Mouse (Mus musculus) left cerebral cortex, postnatal 4 days (tissue): ENCODE results near the gene Slc26a9. TPM values are rescaled to one million over a fixed set of nuclear protein-coding genes. Genes with fewer than 3 reads are reported as not detected.
A peak's percentile ranks its signal among the peaks of the same experiment; 100 is the strongest.

ENCODE experiments used
- DNase-seq: peaks from one replicate; pipeline ENCODE4 v3.0.0-alpha.2; 2022
- intact Hi-C: fragments of 180-260 bp; cut with DNase I; formaldehyde crosslinking; loops from one replicate; pipeline ENCODE4 v1.15.1; 2025
- total RNA-seq, 2 experiments: library from RNA; stranded (reverse); gene quantifications; 2 replicates each; pipeline ENCODE4 v1.2.3; 2021

The Slc26a9 gene
- total RNA-seq, 2 experiments from 2014 or later, result 0.16 to 0.52 TPM

DNA sequence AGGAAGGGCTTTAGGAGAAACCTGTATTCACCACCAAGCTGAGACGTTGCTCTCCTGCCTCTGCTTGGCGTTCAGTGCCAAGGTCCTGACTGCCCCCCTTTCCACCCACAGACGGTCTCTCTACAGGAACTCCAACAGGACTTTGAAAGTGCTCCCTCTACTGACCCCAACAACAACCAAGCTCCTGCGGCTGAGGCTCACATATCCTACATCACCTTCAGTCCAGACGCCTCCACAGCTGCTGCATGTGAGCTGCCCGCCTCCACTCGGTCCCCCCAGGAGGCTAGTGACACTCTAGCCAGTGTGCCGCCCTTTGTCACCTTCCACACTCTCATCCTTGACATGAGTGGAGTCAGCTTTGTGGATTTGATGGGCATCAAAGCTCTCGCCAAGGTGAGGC lies 19.9 kb downstream of the Slc26a9 start:
- intact Hi-C loops, result loop anchor here (5.0 kb wide), 1 partner anchor 51 kb away; no protein-coding TSS in a partner anchor
- no peak for DNase-seq

GRCm38 (mm10) chr1:131764581-131765338 lies 20.9 kb downstream of the Slc26a9 start:
- intact Hi-C loops, result loop anchor here (5.0 kb wide), 1 partner anchor 52 kb away; no protein-coding TSS in a partner anchor
- DNase-seq, result no peak

DNA sequence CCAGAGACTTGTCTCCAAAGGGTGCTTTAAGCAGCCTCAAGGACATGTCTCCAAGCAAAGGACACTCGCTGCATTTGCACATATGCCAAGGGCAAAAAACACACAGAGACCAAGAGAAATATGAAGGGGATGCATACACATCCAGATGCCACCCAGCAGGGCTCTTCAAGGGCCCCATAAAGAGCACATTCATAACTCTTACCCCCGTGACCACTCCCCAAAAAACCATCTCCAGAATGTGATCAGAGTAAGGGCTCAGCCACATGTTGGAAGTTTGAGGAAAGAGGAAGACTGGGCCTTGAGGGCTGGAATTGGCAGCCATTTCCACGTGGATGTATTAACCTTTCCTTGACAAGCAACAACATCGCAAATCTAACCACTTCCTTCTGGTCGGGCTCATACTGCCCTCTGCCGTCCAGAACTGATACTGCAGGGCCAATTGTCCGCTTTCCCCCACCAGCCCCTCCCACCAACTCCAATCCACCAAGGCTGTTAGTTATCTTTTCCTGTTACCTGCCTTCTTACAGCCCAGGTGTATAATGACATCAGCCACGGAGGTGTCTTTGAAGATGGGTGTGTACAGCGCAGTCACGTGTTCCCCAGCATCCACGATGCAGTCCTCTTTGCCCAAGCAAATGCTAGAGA lies 21.7 kb downstream of the Slc26a9 start:
- intact Hi-C loops, result no loop called here
- DNase-seq, result peak; percentile 84

DNA sequence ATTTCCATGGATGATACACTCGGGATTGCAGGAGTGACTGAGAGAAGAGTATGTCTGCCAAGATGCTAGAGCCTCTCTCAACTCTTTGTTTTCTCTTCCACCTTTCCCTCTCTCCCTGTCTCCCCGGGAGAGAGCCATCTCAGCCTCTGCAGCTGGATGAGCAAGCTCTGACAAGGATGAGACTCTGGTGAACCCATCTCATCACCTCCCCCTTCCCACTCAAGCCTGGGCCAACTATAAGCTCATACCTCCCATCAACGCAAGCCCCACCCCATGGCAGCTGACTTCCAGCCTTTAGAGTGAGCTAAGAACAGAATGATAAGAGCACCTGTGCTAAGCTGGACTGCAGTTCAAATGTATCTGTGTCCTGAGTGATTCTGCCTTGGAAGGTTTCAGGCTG lies 25.5 kb downstream of the Slc26a9 start:
- no peak for DNase-seq
- intact Hi-C loops, result no loop called here

- intact Hi-C loops, result no loop called here
- peak; percentile 85 for DNase-seq
Measured at GRCm38 (mm10) chr1:131770656-131771055, 26.8 kb downstream of the Slc26a9 start.

DNA sequence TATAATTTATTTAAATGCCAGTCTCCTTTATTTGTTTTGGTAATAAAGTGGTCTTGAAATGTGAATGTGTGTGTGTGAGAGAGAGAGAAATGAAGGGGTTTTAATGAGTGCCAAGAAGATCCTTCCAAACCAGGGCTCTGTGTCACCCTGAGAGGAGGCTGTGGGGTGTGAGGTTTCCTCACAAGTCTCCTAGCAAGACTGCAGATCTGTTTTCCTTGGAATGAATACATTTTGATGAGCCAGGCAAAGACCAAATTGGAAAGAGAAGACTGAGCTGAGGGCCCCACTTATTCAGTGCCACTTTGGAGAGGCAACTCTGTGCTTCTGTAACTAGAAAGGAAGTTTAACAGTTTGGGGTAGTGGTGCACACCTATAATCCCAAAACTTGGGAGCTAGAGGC lies 27.6 kb downstream of the Slc26a9 start:
- intact Hi-C loops, result no loop called here
- DNase-seq, result no peak

GRCm38 (mm10) chr1:131794591-131794990 lies 50.8 kb downstream of the Slc26a9 start:
- DNase-seq, result no peak
- intact Hi-C loops, result no loop called here

DNA sequence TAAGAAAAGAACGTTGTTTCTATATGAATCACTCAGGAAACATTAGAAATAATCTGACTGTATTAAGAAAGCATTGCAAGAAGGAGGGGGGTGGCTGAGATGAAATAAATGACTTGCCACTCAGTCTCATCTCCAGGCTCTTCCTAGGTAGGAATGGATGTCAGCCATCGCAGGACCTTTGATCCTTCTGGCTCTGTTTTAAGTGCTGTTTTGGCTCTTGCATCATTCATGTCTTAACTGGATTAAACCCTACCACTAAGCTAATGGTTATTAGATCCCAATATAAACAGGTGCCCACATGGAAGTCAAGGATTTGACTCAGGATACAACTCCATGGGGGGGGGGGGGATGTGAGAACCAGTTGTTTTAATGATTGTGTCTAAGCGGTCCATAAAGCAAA lies 51.3 kb downstream of the Slc26a9 start:
- intact Hi-C loops, result no loop called here
- no peak for DNase-seq

DNA sequence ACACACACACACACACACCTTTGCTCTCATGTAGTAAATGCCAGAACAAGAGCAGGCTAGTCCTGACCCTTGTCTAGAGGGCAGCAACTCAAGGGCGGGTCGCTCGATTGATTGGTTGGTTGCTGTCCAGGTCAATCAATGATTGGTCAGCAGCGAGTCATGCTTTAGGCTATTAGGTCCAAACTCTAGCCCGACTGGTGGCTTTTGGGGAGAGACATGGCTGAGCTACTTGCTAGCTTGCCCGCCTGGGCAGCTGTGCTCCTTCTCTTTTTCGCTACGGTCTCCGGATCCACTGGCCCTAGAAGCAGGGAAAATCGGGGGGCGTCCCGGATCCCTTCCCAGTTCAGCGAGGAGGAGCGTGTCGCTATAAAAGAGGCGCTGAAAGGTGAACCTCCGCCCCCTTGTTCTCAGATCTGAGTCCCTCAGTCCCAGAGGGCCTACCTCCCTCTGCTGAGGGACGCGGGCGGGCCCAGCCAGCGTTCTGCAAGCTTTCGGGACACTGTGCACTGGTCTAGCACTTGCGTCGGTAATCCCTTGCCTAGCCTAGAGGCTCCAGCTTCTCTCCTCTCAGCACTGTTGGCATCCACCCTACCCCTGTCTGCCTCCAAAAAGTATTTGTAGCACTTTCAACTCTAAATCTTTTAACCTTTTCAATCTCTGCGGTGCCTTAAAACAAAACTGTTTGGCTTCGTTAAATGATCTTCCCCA lies 53.5 kb downstream of the Slc26a9 start, which contains the start of gene Pm20d1:
Gene Pm20d1 (plus strand): TSS at position 180 of the 708 bp plus-strand sequence.
- intact Hi-C loops, result no loop called here
- peak; percentile 36 for DNase-seq

GRCm38 (mm10) chr1:131800001-131800400 lies 56.2 kb downstream of the Slc26a9 start:
- no peak for DNase-seq
- intact Hi-C loops, result no loop called here

- intact Hi-C loops, result no loop called here
- DNase-seq, result no peak
Measured at GRCm38 (mm10) chr1:131801071-131801470, 57.2 kb downstream of the Slc26a9 start.

- intact Hi-C loops, result no loop called here
- DNase-seq, result peak; percentile 17
Measured at GRCm38 (mm10) chr1:131802652-131803051, 58.8 kb downstream of the Slc26a9 start.

- no peak for DNase-seq
- intact Hi-C loops, result no loop called here
Measured at GRCm38 (mm10) chr1:131804166-131804565, 60.3 kb downstream of the Slc26a9 start.

DNA sequence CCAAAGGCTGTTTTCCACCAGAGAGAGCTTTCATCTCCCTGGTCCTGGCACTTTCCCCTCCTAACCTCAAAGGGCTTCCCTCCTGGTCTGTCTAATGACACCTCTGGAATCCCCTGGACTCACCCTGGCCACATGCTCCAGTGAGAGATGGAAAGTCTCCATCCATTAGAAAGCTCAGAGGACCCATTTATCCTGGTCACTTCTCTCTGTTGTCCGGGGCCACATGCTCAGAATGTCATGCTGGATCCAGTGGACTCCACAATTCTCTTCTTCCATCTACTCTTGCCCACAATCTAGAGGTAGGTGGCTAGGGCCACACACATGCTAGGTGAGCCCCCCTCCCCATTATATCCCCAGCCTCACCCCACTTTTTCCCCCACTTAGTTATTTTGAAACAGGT lies 65.2 kb downstream of the Slc26a9 start:
- intact Hi-C loops, result no loop called here
- no peak for DNase-seq

DNA sequence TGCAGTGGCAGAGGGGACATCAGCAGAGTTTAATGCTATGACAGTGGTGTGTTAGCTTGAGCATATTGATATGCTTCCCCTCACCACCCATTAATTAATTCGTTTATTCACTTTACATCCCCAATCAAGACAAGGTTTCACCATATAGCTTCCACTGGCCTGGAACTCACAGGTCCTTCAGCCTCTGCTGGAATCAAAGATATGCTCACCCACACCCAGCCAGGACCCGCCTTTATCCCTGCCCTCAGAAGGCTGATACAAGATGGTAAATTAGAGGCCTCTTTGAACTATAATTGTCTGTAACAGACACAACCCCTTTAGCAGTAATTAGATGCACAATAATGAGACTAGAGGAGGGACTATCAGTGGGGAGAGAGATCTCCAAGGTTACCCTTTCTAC lies 65.8 kb downstream of the Slc26a9 start:
- intact Hi-C loops, result no loop called here
- DNase-seq, result no peak

DNA sequence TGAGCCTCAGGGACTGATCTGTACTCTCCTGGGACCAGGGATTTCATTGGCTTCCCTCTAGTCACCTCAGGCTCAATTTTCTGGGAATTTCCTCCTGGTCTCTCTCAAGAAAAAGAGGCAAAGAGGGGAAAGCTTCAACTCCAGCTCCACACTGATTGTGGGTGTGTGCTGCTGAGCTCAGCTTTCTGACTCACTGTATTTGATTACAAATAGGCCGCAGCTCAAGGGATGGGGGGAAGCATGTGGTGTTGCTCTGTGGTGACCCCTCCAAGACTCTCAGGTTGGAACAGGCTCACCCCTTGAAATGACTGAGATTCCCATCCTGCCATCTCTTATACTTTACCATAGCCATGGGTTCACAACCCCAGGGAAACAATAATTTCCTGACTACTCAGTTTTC lies 67.6 kb downstream of the Slc26a9 start:
- intact Hi-C loops, result no loop called here
- DNase-seq, result no peak

GRCm38 (mm10) chr1:131812006-131812405 lies 68.2 kb downstream of the Slc26a9 start:
- DNase-seq, result no peak
- intact Hi-C loops, result no loop called here

DNA sequence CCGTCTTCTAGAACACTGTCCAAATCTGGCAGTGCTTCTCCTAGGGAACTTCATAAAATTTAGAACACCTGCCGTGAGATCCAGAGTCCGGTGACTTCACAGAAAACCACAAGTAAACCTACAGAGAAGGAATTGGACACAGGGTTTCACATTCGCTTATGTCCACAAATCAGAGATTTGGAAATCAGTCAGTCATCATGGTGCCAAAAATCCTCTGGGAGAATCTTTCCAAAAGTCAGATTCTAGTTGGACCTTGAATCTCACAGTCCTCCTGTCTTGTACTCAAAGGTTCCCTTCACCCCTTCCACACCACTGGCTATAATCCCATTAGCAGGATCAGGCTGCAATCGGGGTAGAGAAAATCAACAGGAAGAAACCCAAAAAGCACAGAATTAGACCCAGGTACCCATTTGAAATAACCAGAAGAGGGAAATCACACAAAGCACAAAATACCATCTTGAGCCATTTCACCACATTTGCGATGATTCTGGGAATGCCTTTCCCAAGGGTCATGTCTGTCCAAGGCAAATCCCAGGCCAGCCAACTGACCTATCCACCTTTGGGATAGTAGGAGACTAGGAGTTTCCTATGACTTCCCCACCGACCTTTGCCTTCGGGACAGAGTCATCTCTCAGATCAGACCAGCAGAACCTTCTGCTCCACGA lies 68.9 kb downstream of the Slc26a9 start:
- DNase-seq, result no peak
- intact Hi-C loops, result no loop called here

GRCm38 (mm10) chr1:131813731-131814130 lies 69.9 kb downstream of the Slc26a9 start:
- DNase-seq, result no peak
- intact Hi-C loops, result no loop called here

GRCm38 (mm10) chr1:131814191-131814590 lies 70.4 kb downstream of the Slc26a9 start:
- intact Hi-C loops, result no loop called here
- no peak for DNase-seq

DNA sequence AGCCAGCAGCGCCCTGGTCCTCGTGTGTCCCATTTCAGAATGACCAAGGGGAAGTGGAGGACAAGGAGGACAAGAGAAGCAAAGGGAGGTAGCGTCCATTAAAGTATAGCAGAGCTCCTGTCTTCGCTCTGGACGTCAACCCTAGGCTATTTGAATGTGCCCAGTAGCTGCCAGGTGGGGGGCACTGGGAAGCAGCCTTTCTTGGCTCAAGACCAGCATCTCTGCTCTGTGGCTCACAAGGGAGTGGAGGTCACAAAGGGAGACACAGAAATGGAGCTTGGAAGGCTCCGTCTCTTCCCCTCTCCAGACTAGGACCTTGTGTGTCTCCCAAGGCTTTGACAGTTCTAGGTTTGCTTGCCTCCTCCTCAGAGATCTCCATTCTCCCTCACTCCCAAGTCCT lies 73.1 kb downstream of the Slc26a9 start:
- DNase-seq, result peak; percentile 23
- intact Hi-C loops, result no loop called here
